Mouse (Mus musculus) gastrocnemius, postnatal 4 days (tissue): ENCODE data around the gene Dok4. TPM values are rescaled to one million over a fixed set of nuclear protein-coding genes. Genes with fewer than 3 reads are reported as not detected.

Experiments used
- total RNA-seq, 2 experiments: library from RNA; stranded (reverse); gene quantifications; 2 replicates each; pipeline ENCODE4 v1.2.3; 2021

The Dok4 gene
- total RNA-seq, 2 experiments from 2014 or later, result 15.7 to 15.9 TPM

Other genes starting within 250 kb of the Dok4 start
- gene Arl2bp, start 209.7 kb downstream of the Dok4 start, total RNA-seq, result 10 to 100 TPM; 70.9 to 77.7 TPM
- 1 to 10 TPM; 7.1 TPM for gene Pllp, start 180.1 kb downstream of the Dok4 start, total RNA-seq
- gene Ccl22, start 130.7 kb downstream of the Dok4 start, total RNA-seq, result not detected
- gene Cx3cl1, start 104.3 kb downstream of the Dok4 start, total RNA-seq, result 1 to 10 TPM; 2.1 to 2.3 TPM
- gene Ccl17, start 65.9 kb downstream of the Dok4 start, total RNA-seq, result not detected
- gene Coq9, start 38.0 kb downstream of the Dok4 start, total RNA-seq, result 100 to 1,000 TPM; 179 to 186 TPM
- 10 to 100 TPM; 39.0 to 41.3 TPM for gene Ciapin1, start 38.0 kb downstream of the Dok4 start, total RNA-seq
- gene Polr2c, start 18.9 kb downstream of the Dok4 start, total RNA-seq, result 10 to 100 TPM; 48.8 to 54.0 TPM
- gene Ccdc102a, start 41.8 kb upstream of the Dok4 start, total RNA-seq, result 10 to 100 TPM; 23.9 to 24.5 TPM
- gene Adgrg5, start 47.4 kb upstream of the Dok4 start, total RNA-seq, result under 1 TPM; 0.15 to 0.18 TPM
- 10 to 100 TPM in 1 of 2 experiments, 1 to 10 TPM in 1; 9.6 to 10.0 TPM for gene Adgrg1, start 98.4 kb upstream of the Dok4 start, total RNA-seq
- 1 to 10 TPM in 1 of 2 experiments, under 1 TPM in 1; 0.96 to 1.4 TPM for gene Adgrg3, start 141.4 kb upstream of the Dok4 start, total RNA-seq
- not detected for gene Drc7, start 178.8 kb upstream of the Dok4 start, total RNA-seq
- 10 to 100 TPM; 13.3 to 13.8 TPM for gene Katnb1, start 204.9 kb upstream of the Dok4 start, total RNA-seq